Mouse (Mus musculus) embryonic fibroblast, embryonic 13.5 days (primary cell): ENCODE measurements around the gene Cmas.

ENCODE experiments used
- CTCF ChIP-seq: IDR thresholded peaks from 2 replicates; pipeline ENCODE4 v1.5.1; 2011; ENCODE audit warnings: mild to moderate bottlenecking, control low read depth, low read length, moderate library complexity, borderline replicate concordance; ENCODE audit not compliant: insufficient read depth
- POLR2A ChIP-seq: IDR thresholded peaks from 2 replicates; pipeline ENCODE4 v1.6.1; 2011; ENCODE audit warnings: low read depth, mild to moderate bottlenecking, control low read depth, low read length, moderate library complexity

DNA sequence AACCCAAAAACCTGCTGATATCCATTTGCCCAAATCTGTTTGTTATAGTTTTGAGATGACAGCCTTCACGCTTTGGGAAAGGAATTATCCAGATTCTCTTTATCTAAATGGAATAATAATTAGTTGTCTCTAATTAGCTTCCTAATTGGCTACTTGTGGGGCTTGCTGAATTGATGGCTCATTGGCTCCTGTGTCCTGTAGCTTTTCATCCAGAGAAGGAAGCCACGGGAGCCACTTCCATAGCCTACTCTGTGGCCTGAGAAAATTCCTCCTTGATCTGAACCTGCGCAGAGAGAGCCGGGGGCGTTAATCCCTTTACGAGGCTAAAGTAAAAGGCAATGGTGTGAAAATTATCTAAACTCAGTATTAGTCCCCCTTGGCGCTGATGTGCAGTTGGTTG lies 24.8 kb downstream of the Cmas start:
- TF ChIP-seq CTCF (no peak), POLR2A (no peak)
